Mouse (Mus musculus) MEL (cell line): ENCODE measurements around the gene Rspry1.

Source experiments
- CTCF ChIP-seq, 3 experiments: IDR thresholded peaks in 2 of 3; conservative IDR thresholded peaks in 1 of 3; 2 replicates each; pipeline ENCODE4 v1.5.1; 2011 to 2012; ENCODE audit warnings: low read length in 3 of 3, low read depth in 2 of 3, mild to moderate bottlenecking in 2 of 3, improper control_type of control experiment in 1 of 3, inconsistent platforms in 1 of 3, mixed read lengths in 1 of 3, moderate library complexity in 1 of 3; ENCODE audit not compliant: control insufficient read depth in 1 of 3, insufficient read depth in 1 of 3, poor library complexity in 1 of 3, severe bottlenecking in 1 of 3
- MAFK ChIP-seq: IDR thresholded peaks from 2 replicates; pipeline ENCODE4 v1.6.1; 2011; ENCODE audit warnings: low read depth, mild to moderate bottlenecking, low read length, improper control_type of control experiment, borderline replicate concordance
- POLR2A ChIP-seq, 2 experiments: IDR thresholded peaks; 2 replicates each; pipeline ENCODE4 v1.6.1; 2011 to 2012; ENCODE audit warnings: low read length in 2 of 2, mild to moderate bottlenecking in 2 of 2, control low read depth in 1 of 2, improper control_type of control experiment in 1 of 2, low read depth in 1 of 2, moderate library complexity in 1 of 2; ENCODE audit not compliant: control insufficient read depth in 1 of 2, insufficient read depth in 1 of 2, poor library complexity in 1 of 2

DNA sequence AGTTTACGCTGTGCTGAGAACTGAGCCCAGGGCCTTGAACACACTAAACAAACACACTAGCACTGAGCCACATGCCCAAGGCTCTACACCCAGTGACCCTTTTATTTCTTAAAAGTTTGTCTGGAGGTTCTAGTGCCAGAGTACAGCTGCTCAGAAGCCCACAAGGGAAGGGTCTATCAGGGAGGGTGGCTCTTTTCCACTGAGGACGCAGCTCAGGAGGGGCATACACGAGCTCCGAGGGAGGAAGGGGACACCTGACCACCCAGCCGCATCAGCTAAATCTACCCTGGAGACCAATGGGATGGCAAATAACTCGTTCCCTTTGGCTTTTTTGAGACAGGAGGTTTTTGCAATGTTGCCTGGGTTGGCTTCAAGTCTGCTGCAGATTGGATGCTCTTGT lies 96.2 kb downstream of the Rspry1 start:
- TF ChIP-seq CTCF (IDR thresholded peaks at IDR 0.05 in 2 of 3, conservative IDR thresholded peaks at IDR 0.05 in 1 of 3; ENCODE audit: control insufficient read depth in 1 of 3, insufficient read depth in 1 of 3, low read depth in 2 of 3, low read length in 3 of 3, poor library complexity in 1 of 3, severe bottlenecking in 1 of 3): no peak
- TF ChIP-seq POLR2A (IDR thresholded peaks at IDR 0.05; ENCODE audit: control insufficient read depth in 1 of 2, insufficient read depth in 1 of 2, low read depth in 1 of 2, low read length in 2 of 2, poor library complexity in 1 of 2): no peak
- TF ChIP-seq MAFK: no peak
